ENCODE assay signal across 17 mouse cellular contexts in the genomic region with DNA sequence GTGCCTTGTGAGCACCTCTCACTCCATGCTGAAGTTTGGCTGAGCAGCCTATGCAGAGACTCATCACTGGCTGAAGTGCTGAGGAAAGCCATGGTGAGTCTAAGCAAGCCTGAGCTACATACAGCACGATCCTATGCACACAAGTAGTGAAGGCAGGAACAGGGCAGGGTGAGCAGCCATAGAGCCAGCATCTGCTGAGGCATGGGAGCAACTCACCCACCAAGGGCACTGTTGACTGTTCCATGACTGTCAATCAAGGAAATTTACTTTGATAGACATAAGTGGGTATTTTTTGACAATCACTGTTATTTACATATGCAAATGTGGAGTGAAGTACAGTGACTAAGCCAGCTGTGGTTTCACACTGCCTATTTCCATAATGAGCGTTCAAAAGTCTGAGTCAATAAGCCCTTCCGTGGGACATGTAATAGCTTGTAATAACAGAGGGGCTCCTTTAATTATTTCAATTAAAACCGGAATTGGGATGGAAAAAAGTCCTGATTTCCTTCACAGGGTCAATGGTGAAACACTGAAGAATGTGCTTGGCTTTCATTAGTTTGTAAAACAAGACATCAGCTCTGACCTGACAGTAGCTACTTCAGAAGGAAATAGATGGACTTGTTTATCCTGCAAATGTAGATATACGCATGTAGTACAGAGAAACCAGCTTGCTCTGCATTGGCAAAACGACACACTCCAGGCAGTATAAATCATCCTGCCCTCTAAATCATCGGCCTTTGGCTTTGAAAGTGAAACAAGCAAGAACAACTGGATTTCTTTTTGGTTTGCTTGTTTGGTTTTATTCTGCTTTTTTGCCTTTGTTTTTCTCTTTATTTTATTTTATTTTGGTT.
A peak's percentile ranks its signal among the peaks of the same experiment; 100 is the strongest.
DNase-seq lines count a peak whose midpoint lies in the region; ATAC-seq lines count a peak whose summit lies in the region.
"Had no signal": no experiment of that assay in that cellular context is flagged by ENCODE, and none has a peak within 500 bp of the region (broad histone marks: within the 10 kb centered on the region; RNA-seq: fewer than 3 reads in every experiment).

No protein-coding gene starts in this region.

- no peaks in the 10 kb centered on the region for H3K9me3 ChIP-seq in forebrain, embryonic 11.5 days (ENCODE audit: control insufficient read depth, low read length)
- H3K9me3 ChIP-seq in forebrain, embryonic 10.5 days: no peaks in the 10 kb centered on the region
- peaks cover 5% of the 10 kb centered on the region; the same call in 1 of the 2 replicates for H3K9me3 ChIP-seq in megakaryocyte, embryonic 14.5 days
- H3K9me3 ChIP-seq: hindbrain, embryonic 12.5 days; midbrain, embryonic 15.5 days had no signal

- H3K36me3 ChIP-seq in forebrain, embryonic 11.5 days (ENCODE audit: control insufficient read depth, insufficient read depth, low read length): no peaks in the 10 kb centered on the region
- no peaks in the 10 kb centered on the region for H3K36me3 ChIP-seq in forebrain, embryonic 10.5 days (replicated peaks)
- no peaks in the 10 kb centered on the region for H3K36me3 ChIP-seq in megakaryocyte, embryonic 14.5 days (replicated peaks; ENCODE audit: low read length)
- H3K36me3 ChIP-seq: hindbrain, embryonic 12.5 days; midbrain, embryonic 15.5 days had no signal

- H3K4me3 ChIP-seq in forebrain, embryonic 11.5 days (ENCODE audit: low read depth, low read length): no peak overlapping the region
- no peak overlapping the region for H3K4me3 ChIP-seq in forebrain, embryonic 10.5 days
- peak overlapping the region; percentile 67 for H3K4me3 ChIP-seq in megakaryocyte, embryonic 14.5 days (replicated peaks)
- H3K4me3 ChIP-seq: hindbrain, embryonic 12.5 days; midbrain, embryonic 15.5 days had no signal

- no peaks in the 10 kb centered on the region for H3K27me3 ChIP-seq in forebrain, embryonic 11.5 days (ENCODE audit: control insufficient read depth, insufficient read depth, low read length)
- H3K27me3 ChIP-seq in forebrain, embryonic 10.5 days (ENCODE audit: poor library complexity, severe bottlenecking): no peaks in the 10 kb centered on the region
- H3K27me3 ChIP-seq in megakaryocyte, embryonic 14.5 days (replicated peaks): peaks cover 5% of the 10 kb centered on the region
- H3K27me3 ChIP-seq: hindbrain, embryonic 12.5 days; midbrain, embryonic 15.5 days had no signal

- H3K9ac ChIP-seq in forebrain, embryonic 11.5 days (ENCODE audit: low read length): no peak overlapping the region
- H3K9ac ChIP-seq: hindbrain, embryonic 12.5 days; midbrain, embryonic 15.5 days had no signal

- 84% methylated on average over 7 of the region's 7 CpGs for WGBS in forebrain, embryonic 11.5 days
- WGBS in forebrain, embryonic 10.5 days: 89% methylated on average over 7 of the region's 7 CpGs

- H3K4me1 ChIP-seq in forebrain, embryonic 11.5 days (replicated peaks; ENCODE audit: control insufficient read depth, insufficient read depth, low read length): no peaks in the 10 kb centered on the region
- H3K4me1 ChIP-seq in forebrain, embryonic 10.5 days: no peaks in the 10 kb centered on the region
- H3K4me1 ChIP-seq in megakaryocyte, embryonic 14.5 days: no peaks in the 10 kb centered on the region
- H3K4me1 ChIP-seq: hindbrain, embryonic 12.5 days; midbrain, embryonic 15.5 days had no signal

- H3K27ac ChIP-seq in forebrain, embryonic 11.5 days (ENCODE audit: low read depth, low read length): no peak overlapping the region
- no peak overlapping the region for H3K27ac ChIP-seq in forebrain, embryonic 10.5 days
- H3K27ac ChIP-seq: hindbrain, embryonic 12.5 days; midbrain, embryonic 15.5 days had no signal

- DNase-seq in forebrain, embryonic 11.5 days (ENCODE audit: low spot score): no peak
- no peak for DNase-seq in forebrain, embryonic 10.5 days (ENCODE audit: extremely low spot score, low spot score)
- peak; percentile 66 for DNase-seq in adrenal gland, postnatal 14 days
- peak; percentile 34 for DNase-seq in kidney, postnatal 10 days
- no peak for DNase-seq in right cerebral cortex, adult 2 months (ENCODE audit: low spot score in 2 of 2)
- DNase-seq in frontal cortex, postnatal 10 days (ENCODE audit: low spot score in 2 of 2): no peak
- DNase-seq: B cell, adult 2 months; cerebellum, postnatal 14 days; gastrocnemius, postnatal 10 days; liver; lung, postnatal 10 days had no signal

- H3K4me2 ChIP-seq in forebrain, embryonic 11.5 days (ENCODE audit: low read depth, low read length, severe bottlenecking): no peak overlapping the region
- H3K4me2 ChIP-seq: heart, embryonic 11.5 days; hindbrain, embryonic 12.5 days; midbrain, embryonic 15.5 days had no signal

- peak; percentile 39; the same call in 1 of the 2 replicates for ATAC-seq in forebrain, embryonic 11.5 days (replicated peaks; ENCODE audit: low FRiP score)
- no peak for ATAC-seq in megakaryocyte, adult 5-6 weeks (ENCODE audit: poor library complexity, severe bottlenecking)
- ATAC-seq: intestine, embryonic 16.5 days; midbrain, embryonic 15.5 days had no signal

Comparison
In these comparisons a context has a peak if more than half of its experiments do, and no peak if none do; other contexts are left out.
1. DNase-seq: peak in adrenal gland, postnatal 14 days (single experiment) and kidney, postnatal 10 days (single experiment); none in forebrain, embryonic 11.5 days (single experiment), forebrain, embryonic 10.5 days (single experiment), right cerebral cortex, adult 2 months (0 of 2) and frontal cortex, postnatal 10 days (0 of 2).